Mouse (Mus musculus) CH12F3 (cell line): ENCODE measurements around the gene Fam120b.

Experiments used
- in situ Hi-C: fragments of 300-500 bp; cut with MboI; formaldehyde crosslinking; loops from 2 replicates; pipeline ENCODE4 v1.14.3; 2020; ENCODE audit warnings: low sequenced_read_pairs

The Fam120b gene

GRCm38 (mm10) chr17:15395997-15396675, at the start of gene Fam120b:
Gene Fam120b, plus strand, starts transcription at chr17:15396202.
- in situ Hi-C loops: no loop called here

- in situ Hi-C loops: no loop called here
Measured at GRCm38 (mm10) chr17:15350152-15350551, 45.9 kb upstream of the Fam120b start.

- in situ Hi-C loops: no loop called here
Measured at GRCm38 (mm10) chr17:15352869-15353610, 43.0 kb upstream of the Fam120b start.

GRCm38 (mm10) chr17:15354006-15354405, 42.0 kb upstream of the Fam120b start:
- in situ Hi-C loops: no loop called here

GRCm38 (mm10) chr17:15355072-15355471, 40.9 kb upstream of the Fam120b start:
- in situ Hi-C loops: no loop called here

- in situ Hi-C loops: no loop called here
Measured at GRCm38 (mm10) chr17:15356526-15356925, 39.5 kb upstream of the Fam120b start.

- in situ Hi-C loops: no loop called here
Measured at GRCm38 (mm10) chr17:15357071-15357470, 38.9 kb upstream of the Fam120b start.

GRCm38 (mm10) chr17:15363656-15364055, 32.3 kb upstream of the Fam120b start:
- in situ Hi-C loops: no loop called here

- in situ Hi-C loops: no loop called here
Measured at GRCm38 (mm10) chr17:15365650-15366049, 30.4 kb upstream of the Fam120b start.

GRCm38 (mm10) chr17:15370401-15370800, 25.6 kb upstream of the Fam120b start:
- in situ Hi-C loops: no loop called here

- in situ Hi-C loops: no loop called here
Measured at GRCm38 (mm10) chr17:15371967-15372835, 23.8 kb upstream of the Fam120b start.

- in situ Hi-C loops: no loop called here
Measured at GRCm38 (mm10) chr17:15372931-15373652, 22.9 kb upstream of the Fam120b start.

- in situ Hi-C loops: no loop called here
Measured at GRCm38 (mm10) chr17:15374321-15375141, 21.5 kb upstream of the Fam120b start.

GRCm38 (mm10) chr17:15375224-15375623, 20.8 kb upstream of the Fam120b start:
- in situ Hi-C loops: no loop called here

GRCm38 (mm10) chr17:15375701-15376493, 20.1 kb upstream of the Fam120b start:
- in situ Hi-C loops: no loop called here

GRCm38 (mm10) chr17:15376494-15377181, 19.4 kb upstream of the Fam120b start, which contains the start of gene Dll1:
Gene Dll1, minus strand, starts transcription at chr17:15376872.
- in situ Hi-C loops: no loop called here

- in situ Hi-C loops: no loop called here
Measured at GRCm38 (mm10) chr17:15377901-15378300, 18.1 kb upstream of the Fam120b start.

- in situ Hi-C loops: no loop called here
Measured at GRCm38 (mm10) chr17:15378413-15379109, 17.4 kb upstream of the Fam120b start.
